Mouse (Mus musculus): ENCODE results near the gene Pheta2. TPM values are rescaled to one million over a fixed set of nuclear protein-coding genes. Genes with fewer than 3 reads are reported as not detected.
"Not testable (repeated sequence)": the region's sequence is repeated elsewhere in the genome, so short reads cannot be mapped to it uniquely, and the experiment has no call there.

The Pheta2 gene
- polyA plus RNA-seq, 1 experiment from 2014 or later = 1.6 TPM

GRCm38 (mm10) chr15:82358431-82359260 is 19.9 kb downstream of the Pheta2 start:
- H3K27me3 ChIP-seq (replicated peaks; ENCODE audit: control insufficient read depth, insufficient read depth, low read length) = no peaks in the 10 kb centered on the region
- no peak for ATAC-seq
- H3K4me1 ChIP-seq (ENCODE audit: control insufficient read depth, insufficient read depth, low read depth, low read length) = peaks cover 5% of the 10 kb centered on the region
- H3K36me3 ChIP-seq (ENCODE audit: control insufficient read depth, insufficient read depth, low read length) = no peaks in the 10 kb centered on the region
- no peaks in the 10 kb centered on the region for H3K9me3 ChIP-seq (ENCODE audit: control insufficient read depth, low read length)
- 62% methylated on average over 22 of the region's 22 CpGs for WGBS
- no peak overlapping the region for H3K4me3 ChIP-seq (ENCODE audit: low read length)
- H3K27ac ChIP-seq (ENCODE audit: low read depth, low read length) = no peak overlapping the region
- peak overlapping the region; percentile 17; the same call in 1 of the 2 replicates for H3K9ac ChIP-seq (ENCODE audit: low read depth, low read length)
- no peak overlapping the region for H3K4me2 ChIP-seq (ENCODE audit: low read length)

GRCm38 (mm10) chr15:82361459-82362018 is 22.8 kb downstream of the Pheta2 start:
- Histone ChIP-seq H3K9me3 (ENCODE audit: control insufficient read depth, low read length) (no peaks in the 10 kb centered on the region), H3K27me3 (replicated peaks; ENCODE audit: control insufficient read depth, insufficient read depth, low read length) (no peaks in the 10 kb centered on the region), H3K4me3 (ENCODE audit: low read length) (no peak overlapping the region), H3K9ac (ENCODE audit: low read depth, low read length) (no peak overlapping the region), H3K36me3 (ENCODE audit: control insufficient read depth, insufficient read depth, low read length) (no peaks in the 10 kb centered on the region), H3K27ac (ENCODE audit: low read depth, low read length) (no peak overlapping the region), H3K4me1 (ENCODE audit: control insufficient read depth, insufficient read depth, low read depth, low read length) (no peaks in the 10 kb centered on the region), H3K4me2 (ENCODE audit: low read length) (no peak overlapping the region)
- ATAC-seq = no peak
- WGBS = 76% methylated on average over 11 of the region's 11 CpGs

DNA sequence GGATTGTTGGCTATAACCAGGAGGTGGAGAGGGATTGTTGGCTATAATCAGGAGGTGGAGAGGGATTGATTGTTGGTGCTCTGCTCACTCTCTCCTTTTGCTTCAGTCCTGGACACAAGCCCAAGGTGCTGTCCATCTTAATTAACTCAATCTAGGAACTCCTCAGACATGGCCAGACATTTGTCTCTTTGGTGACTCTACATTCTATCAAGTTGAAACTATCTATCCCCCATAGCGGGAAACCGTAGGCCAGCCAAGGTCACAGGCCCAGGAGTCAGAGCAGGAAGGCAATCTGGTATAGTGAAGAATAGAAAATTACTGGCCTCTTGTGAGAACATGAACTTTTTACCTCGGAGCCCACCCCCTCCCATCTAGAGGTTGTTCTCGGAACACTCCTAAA is 23.5 kb downstream of the Pheta2 start:
- ATAC-seq = no peak
- no peaks in the 10 kb centered on the region for H3K27me3 ChIP-seq (replicated peaks; ENCODE audit: control insufficient read depth, insufficient read depth, low read length)
- H3K9me3 ChIP-seq (ENCODE audit: control insufficient read depth, low read length) = no peaks in the 10 kb centered on the region
- no peak overlapping the region for H3K9ac ChIP-seq (ENCODE audit: low read depth, low read length)
- no peak overlapping the region for H3K4me2 ChIP-seq (ENCODE audit: low read length)
- H3K4me3 ChIP-seq (ENCODE audit: low read length) = no peak overlapping the region
- H3K36me3 ChIP-seq (ENCODE audit: control insufficient read depth, insufficient read depth, low read length) = no peaks in the 10 kb centered on the region
- H3K4me1 ChIP-seq (ENCODE audit: control insufficient read depth, insufficient read depth, low read depth, low read length) = no peaks in the 10 kb centered on the region
- H3K27ac ChIP-seq (ENCODE audit: low read depth, low read length) = no peak overlapping the region
- 83% methylated on average over 3 of the region's 4 CpGs for WGBS

DNA sequence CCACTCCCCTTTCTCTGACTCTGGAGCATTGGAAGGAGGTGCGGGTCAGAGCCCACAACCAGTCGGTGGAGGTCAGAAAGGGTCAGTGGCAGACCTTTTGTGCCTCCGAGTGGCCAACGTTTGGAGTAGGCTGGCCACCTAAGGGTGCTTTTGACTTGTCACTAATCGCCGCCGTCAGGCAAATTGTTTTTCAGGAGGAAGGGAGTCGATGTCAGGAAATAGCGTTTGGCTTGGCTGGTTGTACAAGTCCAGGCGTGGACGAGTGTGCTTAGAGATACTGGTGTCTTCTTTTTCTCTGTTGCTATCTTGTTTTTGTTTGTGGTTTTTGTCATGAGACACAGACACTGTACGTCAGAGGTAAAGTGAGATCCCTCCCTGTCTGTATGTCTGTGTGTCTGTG is 25.1 kb downstream of the Pheta2 start:
- not testable (repeated sequence) for H3K9me3 ChIP-seq (ENCODE audit: control insufficient read depth, low read length); H3K4me3 ChIP-seq (ENCODE audit: low read length); H3K27me3 ChIP-seq (replicated peaks; ENCODE audit: control insufficient read depth, insufficient read depth, low read length); H3K9ac ChIP-seq (ENCODE audit: low read depth, low read length); H3K36me3 ChIP-seq (ENCODE audit: control insufficient read depth, insufficient read depth, low read length); H3K4me1 ChIP-seq (ENCODE audit: control insufficient read depth, insufficient read depth, low read depth, low read length); H3K27ac ChIP-seq (ENCODE audit: low read depth, low read length); ATAC-seq; H3K4me2 ChIP-seq (ENCODE audit: low read length)
- WGBS = 79% methylated on average over 7 of the region's 12 CpGs

DNA sequence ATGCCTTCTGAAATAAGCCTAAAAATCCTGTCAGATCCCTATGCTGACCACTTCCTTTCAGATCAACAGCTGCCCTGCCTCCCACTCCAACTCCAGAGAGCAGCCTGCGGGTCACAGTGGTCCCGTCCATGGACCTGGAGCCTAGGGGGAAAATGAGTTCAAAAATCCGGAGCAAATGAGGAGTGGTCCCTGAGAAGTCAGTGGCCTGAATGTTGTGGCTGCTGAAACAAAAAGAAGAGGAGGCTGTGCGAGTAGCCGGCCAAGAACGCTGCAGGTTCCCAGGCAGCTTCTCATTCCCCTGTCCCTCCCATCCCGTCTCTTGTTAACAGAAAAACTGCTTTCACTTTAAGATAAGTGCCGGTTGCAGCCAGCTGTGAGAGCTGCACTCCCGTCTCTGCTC is 25.8 kb downstream of the Pheta2 start:
- H3K27me3 ChIP-seq (replicated peaks; ENCODE audit: control insufficient read depth, insufficient read depth, low read length); H3K9me3 ChIP-seq (ENCODE audit: control insufficient read depth, low read length); H3K4me1 ChIP-seq (ENCODE audit: control insufficient read depth, insufficient read depth, low read depth, low read length); ATAC-seq; H3K27ac ChIP-seq (ENCODE audit: low read depth, low read length); H3K4me3 ChIP-seq (ENCODE audit: low read length); H3K9ac ChIP-seq (ENCODE audit: low read depth, low read length); H3K36me3 ChIP-seq (ENCODE audit: control insufficient read depth, insufficient read depth, low read length); H3K4me2 ChIP-seq (ENCODE audit: low read length): not testable (repeated sequence)
- WGBS = 21% methylated on average over 6 of the region's 9 CpGs

GRCm38 (mm10) chr15:82368146-82368545 is 29.4 kb downstream of the Pheta2 start:
- WGBS = 92% methylated on average over 4 of the region's 4 CpGs
- no peaks in the 10 kb centered on the region for H3K9me3 ChIP-seq (ENCODE audit: control insufficient read depth, low read length)
- ATAC-seq = no peak
- no peak overlapping the region for H3K9ac ChIP-seq (ENCODE audit: low read depth, low read length)
- no peaks in the 10 kb centered on the region for H3K4me1 ChIP-seq (ENCODE audit: control insufficient read depth, insufficient read depth, low read depth, low read length)
- H3K27ac ChIP-seq (ENCODE audit: low read depth, low read length) = no peak overlapping the region
- no peaks in the 10 kb centered on the region for H3K36me3 ChIP-seq (ENCODE audit: control insufficient read depth, insufficient read depth, low read length)
- H3K4me3 ChIP-seq (ENCODE audit: low read length) = no peak overlapping the region
- H3K27me3 ChIP-seq (replicated peaks; ENCODE audit: control insufficient read depth, insufficient read depth, low read length) = no peaks in the 10 kb centered on the region
- H3K4me2 ChIP-seq (ENCODE audit: low read length) = no peak overlapping the region

DNA sequence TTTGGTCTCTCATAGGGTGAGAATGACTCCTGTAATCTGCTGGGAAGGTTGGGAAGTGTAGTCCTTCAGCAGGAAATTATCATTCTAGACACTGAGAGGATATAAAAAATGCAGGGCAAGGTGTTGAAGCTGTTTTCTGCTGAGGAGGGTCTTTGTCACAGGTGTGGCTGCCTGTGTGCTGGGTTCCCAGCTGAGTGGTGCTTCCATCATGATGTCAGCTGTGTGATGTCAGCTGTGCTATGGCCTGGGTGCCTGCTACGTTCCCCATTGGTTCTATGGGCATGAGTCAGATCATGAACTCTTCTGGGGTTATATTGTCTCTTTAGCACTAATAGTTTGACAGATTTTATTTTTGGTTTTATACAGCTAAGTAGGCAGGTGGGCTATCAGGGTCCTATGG is 30.1 kb downstream of the Pheta2 start:
- Histone ChIP-seq H3K9me3 (ENCODE audit: control insufficient read depth, low read length) (no peaks in the 10 kb centered on the region), H3K9ac (ENCODE audit: low read depth, low read length) (no peak overlapping the region), H3K36me3 (ENCODE audit: control insufficient read depth, insufficient read depth, low read length) (no peaks in the 10 kb centered on the region)

GRCm38 (mm10) chr15:82372446-82372845 is 33.7 kb downstream of the Pheta2 start:
- Histone ChIP-seq H3K27ac (ENCODE audit: low read depth, low read length) (no peak overlapping the region), H3K4me3 (ENCODE audit: low read length) (no peak overlapping the region), H3K4me1 (ENCODE audit: control insufficient read depth, insufficient read depth, low read depth, low read length) (no peaks in the 10 kb centered on the region; the same call in 1 of the 2 replicates), H3K27me3 (replicated peaks; ENCODE audit: control insufficient read depth, insufficient read depth, low read length) (no peaks in the 10 kb centered on the region), H3K36me3 (ENCODE audit: control insufficient read depth, insufficient read depth, low read length) (no peaks in the 10 kb centered on the region), H3K9ac (ENCODE audit: low read depth, low read length) (no peak overlapping the region), H3K4me2 (ENCODE audit: low read length) (no peak overlapping the region), H3K9me3 (ENCODE audit: control insufficient read depth, low read length) (no peaks in the 10 kb centered on the region)
- WGBS = 92% methylated on average over 6 of the region's 6 CpGs
- ATAC-seq = no peak

More for the DNA sequence above, 30.1 kb downstream of the Pheta2 start:
- 86% methylated on average over 1 of the region's 1 CpGs for WGBS
- Histone ChIP-seq H3K4me3 (ENCODE audit: low read length) (no peak overlapping the region), H3K27me3 (replicated peaks; ENCODE audit: control insufficient read depth, insufficient read depth, low read length) (no peaks in the 10 kb centered on the region), H3K27ac (ENCODE audit: low read depth, low read length) (no peak overlapping the region), H3K4me1 (ENCODE audit: control insufficient read depth, insufficient read depth, low read depth, low read length) (no peaks in the 10 kb centered on the region), H3K4me2 (ENCODE audit: low read length) (no peak overlapping the region)
- no peak for ATAC-seq

- ATAC-seq = no peak
Measured at GRCm38 (mm10) chr15:82372991-82373390, 34.2 kb downstream of the Pheta2 start.

More at GRCm38 (mm10) chr15:82372991-82373390, 34.2 kb downstream of the Pheta2 start:
- H3K4me3 ChIP-seq (ENCODE audit: low read length) = no peak overlapping the region
- H3K4me1 ChIP-seq (ENCODE audit: control insufficient read depth, insufficient read depth, low read depth, low read length) = no peaks in the 10 kb centered on the region; the same call in 1 of the 2 replicates
- no peak overlapping the region for H3K27ac ChIP-seq (ENCODE audit: low read depth, low read length)
- no peaks in the 10 kb centered on the region for H3K27me3 ChIP-seq (replicated peaks; ENCODE audit: control insufficient read depth, insufficient read depth, low read length)
- no peak overlapping the region for H3K4me2 ChIP-seq (ENCODE audit: low read length)
- no peaks in the 10 kb centered on the region for H3K36me3 ChIP-seq (ENCODE audit: control insufficient read depth, insufficient read depth, low read length)
- no peaks in the 10 kb centered on the region for H3K9me3 ChIP-seq (ENCODE audit: control insufficient read depth, low read length)
- no peak overlapping the region for H3K9ac ChIP-seq (ENCODE audit: low read depth, low read length)
- 91% methylated on average over 5 of the region's 5 CpGs for WGBS
